Mouse (Mus musculus) heart, postnatal 0 days (tissue): ENCODE results near the gene Asic2. TPM values are rescaled to one million over a fixed set of nuclear protein-coding genes. Genes with fewer than 3 reads are reported as not detected.

Experiments used
- ATAC-seq: fragments of 200-750 bp; cut with Nextera tagmentation; 2 replicates; pipeline ENCODE4 v1.8.0; 2017; ENCODE audit warnings: low read depth, moderate number of reproducible peaks, moderate library complexity; ENCODE audit not compliant: insufficient read depth
- DNase-seq: peaks from one replicate; pipeline ENCODE4 v3.0.0-alpha.2; 2016; ENCODE audit warnings: low spot score
- H3K27ac ChIP-seq: fragments of 300-500 bp; sonication (generic); 2 replicates; pipeline ENCODE4 v1.5.1; 2014; ENCODE audit warnings: low read depth, mild to moderate bottlenecking
- H3K27me3 ChIP-seq: fragments of 300-500 bp; sonication (generic); 2 replicates; pipeline ENCODE4 v1.6.1; 2014; ENCODE audit warnings: low read length, mixed read lengths; ENCODE audit not compliant: control insufficient read depth, insufficient read depth
- H3K36me3 ChIP-seq: fragments of 300-500 bp; sonication (generic); replicated peaks from 2 replicates; pipeline ENCODE4 v1.6.1; 2014; ENCODE audit warnings: low read length, mixed read lengths; ENCODE audit not compliant: control insufficient read depth, insufficient read depth
- H3K4me1 ChIP-seq: fragments of 300-500 bp; sonication (generic); 2 replicates; pipeline ENCODE4 v1.6.1; 2014; ENCODE audit warnings: antibody characterized with exemption; ENCODE audit not compliant: control insufficient read depth, insufficient read depth
- H3K4me2 ChIP-seq: fragments of 300-500 bp; sonication (generic); 2 replicates; pipeline ENCODE4 v1.6.1; 2014; ENCODE audit warnings: low read depth, mild to moderate bottlenecking, low read length, moderate library complexity
- H3K4me3 ChIP-seq: fragments of 300-500 bp; sonication (generic); 2 replicates; pipeline ENCODE4 v1.5.1; 2014; ENCODE audit warnings: low read depth, low read length
- H3K9ac ChIP-seq: fragments of 300-500 bp; sonication (generic); replicated peaks from 2 replicates; pipeline ENCODE4 v1.6.1; 2014; ENCODE audit warnings: low read depth, low read length, mixed read lengths
- H3K9me3 ChIP-seq: fragments of 300-500 bp; sonication (generic); replicated peaks from 2 replicates; pipeline ENCODE4 v1.6.1; 2016; ENCODE audit warnings: low read length; ENCODE audit not compliant: control insufficient read depth
- CTCF ChIP-seq: IDR thresholded peaks from 2 replicates; pipeline ENCODE4 v1.5.1; 2016; ENCODE audit warnings: antibody characterized with exemption, control low read depth, low read depth
- EP300 ChIP-seq: IDR thresholded peaks from 2 replicates; pipeline ENCODE4 v1.6.1; 2016; ENCODE audit warnings: antibody characterized with exemption, low read depth
- WGBS: fragments of 180-500 bp; shearing (Covaris S2); extraction: QIAGEN DNeasy Blood & Tissue Kit; methylation state at CpG from one replicate; pipeline ENCODE4 v1.1.7; 2014; 5-methylcytosine and 5-hydroxymethylcytosine counted together
- polyA plus RNA-seq: library from polyadenylated mRNA; unstranded; fragments of >200 nt; fragmentation: Nextera tagmentation; extraction: Ambion mirVana; gene quantifications from 2 replicates; pipeline ENCODE4 v1.2.1, GENCODE M21; 2015
- total RNA-seq: library from RNA; depleted of rRNA; stranded (reverse); fragments of >200 nt; gene quantifications from 2 replicates; pipeline ENCODE4 v1.2.3, GENCODE M21; 2014; ENCODE audit warnings: low replicate concordance

Gene Asic2
- total and polyA plus RNA-seq, 2 experiments from 2014 or later = not detected

GRCm38 (mm10) chr11:81800899-81801298 is 167.4 kb downstream of the Asic2 start:
- no peak overlapping the region for H3K27ac ChIP-seq
- TF ChIP-seq CTCF = no peak
- TF ChIP-seq EP300 = no peak
- ATAC-seq (no peak), DNase-seq (no peak)
- no peak overlapping the region for H3K9ac ChIP-seq
- no peak overlapping the region for H3K4me2 ChIP-seq
- WGBS = 67% methylated on average over 4 of the region's 4 CpGs
- H3K4me3 ChIP-seq = no peak overlapping the region
- H3K4me1 ChIP-seq = no peaks in the 10 kb centered on the region
- H3K36me3 ChIP-seq = no peaks in the 10 kb centered on the region
- 0 out of 2 replicates have a peak, but pooled peaks cover 3% of the 10 kb centered on the region for H3K27me3 ChIP-seq
- H3K9me3 ChIP-seq = no peaks in the 10 kb centered on the region

- H3K9me3 ChIP-seq = no peaks in the 10 kb centered on the region
- no peak overlapping the region for H3K4me2 ChIP-seq
- DNase-seq (no peak), ATAC-seq (no peak)
- no peak overlapping the region for H3K4me3 ChIP-seq
- H3K27ac ChIP-seq = no peak overlapping the region
- no peaks in the 10 kb centered on the region for H3K4me1 ChIP-seq
- 54% methylated on average over 2 of the region's 2 CpGs for WGBS
- H3K36me3 ChIP-seq = no peaks in the 10 kb centered on the region
- 0 out of 2 replicates have a peak, but pooled peaks cover 3% of the 10 kb centered on the region for H3K27me3 ChIP-seq
- TF ChIP-seq EP300 = no peak
- TF ChIP-seq CTCF = no peak
- no peak overlapping the region for H3K9ac ChIP-seq
Observed at GRCm38 (mm10) chr11:81793588-81793987, 174.7 kb downstream of the Asic2 start.

GRCm38 (mm10) chr11:81791579-81791978 is 176.7 kb downstream of the Asic2 start:
- Histone ChIP-seq H3K27me3 (0 out of 2 replicates have a peak, but pooled peaks cover 3% of the 10 kb centered on the region), H3K36me3 (no peaks in the 10 kb centered on the region), H3K9ac (no peak overlapping the region), H3K9me3 (no peaks in the 10 kb centered on the region), H3K4me1 (no peaks in the 10 kb centered on the region), H3K4me2 (no peak overlapping the region), H3K27ac (no peak overlapping the region), H3K4me3 (no peak overlapping the region)
- WGBS = 11% methylated on average over 1 of the region's 1 CpGs
- DNase-seq (no peak), ATAC-seq (no peak)
- no peak for TF ChIP-seq CTCF
- no peak for TF ChIP-seq EP300

GRCm38 (mm10) chr11:81780596-81780995 is 187.7 kb downstream of the Asic2 start:
- no peak for TF ChIP-seq CTCF
- TF ChIP-seq EP300 = no peak
- no peak for ATAC-seq
- H3K27me3 ChIP-seq = no peaks in the 10 kb centered on the region
- H3K4me3 ChIP-seq = no peak overlapping the region
- no peak for DNase-seq
- H3K9me3 ChIP-seq = no peaks in the 10 kb centered on the region
- no peaks in the 10 kb centered on the region for H3K36me3 ChIP-seq
- no peaks in the 10 kb centered on the region for H3K4me1 ChIP-seq
- WGBS = 72% methylated on average over 2 of the region's 2 CpGs
- H3K4me2 ChIP-seq = no peak overlapping the region
- no peak overlapping the region for H3K9ac ChIP-seq
- no peak overlapping the region for H3K27ac ChIP-seq

GRCm38 (mm10) chr11:81779881-81780280 is 188.4 kb downstream of the Asic2 start:
- no peak overlapping the region for H3K27ac ChIP-seq
- no peak for DNase-seq
- WGBS = 65% methylated on average over 7 of the region's 7 CpGs
- no peaks in the 10 kb centered on the region for H3K27me3 ChIP-seq
- H3K4me1 ChIP-seq = no peaks in the 10 kb centered on the region
- H3K9me3 ChIP-seq = no peaks in the 10 kb centered on the region
- H3K9ac ChIP-seq = no peak overlapping the region
- no peak overlapping the region for H3K4me2 ChIP-seq
- no peak overlapping the region for H3K4me3 ChIP-seq
- ATAC-seq = no peak
- TF ChIP-seq EP300 (no peak), CTCF (no peak)
- H3K36me3 ChIP-seq = no peaks in the 10 kb centered on the region

GRCm38 (mm10) chr11:81771195-81771895 is 196.9 kb downstream of the Asic2 start:
- 26% methylated on average over 7 of the region's 7 CpGs for WGBS

More at GRCm38 (mm10) chr11:81771195-81771895, 196.9 kb downstream of the Asic2 start:
- Histone ChIP-seq H3K9me3 (no peaks in the 10 kb centered on the region), H3K9ac (no peak overlapping the region), H3K4me1 (no peaks in the 10 kb centered on the region), H3K4me3 (no peak overlapping the region), H3K27me3 (no peaks in the 10 kb centered on the region), H3K4me2 (no peak overlapping the region), H3K36me3 (no peaks in the 10 kb centered on the region), H3K27ac (no peak overlapping the region)
- DNase-seq (no peak), ATAC-seq (no peak)
- TF ChIP-seq CTCF = no peak
